Mouse (Mus musculus): ENCODE results near the gene Kctd13.

The Kctd13 gene

DNA sequence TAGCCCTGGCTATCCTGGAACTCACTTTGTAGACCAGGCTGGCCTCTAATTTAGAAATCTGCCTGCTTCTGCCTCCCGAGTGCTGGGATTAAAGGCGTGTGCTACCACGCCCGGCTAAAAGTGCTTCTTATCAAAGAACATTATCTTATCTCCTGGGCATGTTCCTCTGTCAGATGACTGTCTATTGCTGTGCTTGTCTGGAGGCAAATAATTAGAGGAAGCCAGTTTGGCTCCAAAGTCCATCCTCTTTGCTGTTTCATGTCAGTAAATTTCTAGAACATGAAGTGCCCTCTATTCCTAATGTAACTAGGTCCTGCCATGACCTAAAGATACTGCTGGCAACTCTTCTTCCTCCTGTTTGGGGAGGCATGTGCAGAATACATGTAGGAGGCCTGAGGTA, 53.4 kb downstream of the Kctd13 start:
- no peak for DNase-seq (ENCODE audit: low spot score)

- DNase-seq (ENCODE audit: low spot score): no peak
Measured at GRCm38 (mm10) chr7:126983113-126983512, 54.4 kb downstream of the Kctd13 start.

- no peak for DNase-seq (ENCODE audit: low spot score)
Measured at GRCm38 (mm10) chr7:126984667-126985444, 56.2 kb downstream of the Kctd13 start.

- DNase-seq (ENCODE audit: low spot score): no peak
Measured at GRCm38 (mm10) chr7:126986319-126986718, 57.6 kb downstream of the Kctd13 start.

GRCm38 (mm10) chr7:126988816-126989215, 60.1 kb downstream of the Kctd13 start:
- DNase-seq (ENCODE audit: low spot score): no peak

All from embryo, embryonic 10 days (tissue).